Mouse (Mus musculus) lung, embryonic 16.5 days (tissue): ENCODE measurements at regions not wholly inside any gene's neighbourhood (a gene's known extent, or its start where the extent isn't known, plus 50 kb on each side); places are given as distances from the start of the nearest gene placed in this dataset.

Experiments used
- ATAC-seq: fragments of 200-750 bp; cut with Nextera tagmentation; 2 replicates; pipeline ENCODE4 v1.8.0; 2017; ENCODE audit warnings: low read depth, mild to moderate bottlenecking, moderate library complexity
- H3K27ac ChIP-seq: fragments of 300-500 bp; sonication (generic); 2 replicates; pipeline ENCODE4 v1.5.1; 2014; ENCODE audit warnings: mild to moderate bottlenecking, control low read depth, low read length
- H3K27me3 ChIP-seq: fragments of 300-500 bp; sonication (generic); 2 replicates; pipeline ENCODE4 v1.6.1; 2014; ENCODE audit warnings: low read depth, low read length, mixed read lengths; ENCODE audit not compliant: control insufficient read depth, insufficient read depth
- H3K36me3 ChIP-seq: fragments of 300-500 bp; sonication (generic); 2 replicates; pipeline ENCODE4 v1.6.1; 2014; ENCODE audit warnings: low read length; ENCODE audit not compliant: control insufficient read depth, insufficient read depth
- H3K4me1 ChIP-seq: fragments of 300-500 bp; sonication (generic); replicated peaks from 2 replicates; pipeline ENCODE4 v1.6.1; 2014; ENCODE audit warnings: low read length, mixed read lengths; ENCODE audit not compliant: control insufficient read depth, insufficient read depth
- H3K4me2 ChIP-seq: fragments of 300-500 bp; sonication (generic); 2 replicates; pipeline ENCODE4 v1.6.1; 2014; ENCODE audit warnings: low read depth, low read length, control low read depth
- H3K4me3 ChIP-seq: fragments of 300-500 bp; sonication (generic); 2 replicates; pipeline ENCODE4 v1.5.1; 2014; ENCODE audit warnings: mild to moderate bottlenecking, low read length, control low read depth
- H3K9ac ChIP-seq: fragments of 300-500 bp; sonication (generic); 2 replicates; pipeline ENCODE4 v1.6.1; 2014; ENCODE audit warnings: low read length, control low read depth
- H3K9me3 ChIP-seq: fragments of 300-500 bp; sonication (generic); 2 replicates; pipeline ENCODE4 v1.6.1; 2016; ENCODE audit warnings: low read length; ENCODE audit not compliant: control insufficient read depth
- WGBS: fragments of 180-500 bp; shearing (Covaris S2); extraction: QIAGEN DNeasy Blood & Tissue Kit; methylation state at CpG from one replicate; pipeline ENCODE4 v1.1.7; 2014; 5-methylcytosine and 5-hydroxymethylcytosine counted together

GRCm38 (mm10) chr3:39388491-39388890 lies 501.8 kb downstream of the Fat4 start:
- WGBS: 23% methylated on average over 1 of the region's 1 CpGs
- no peak for ATAC-seq

GRCm38 (mm10) chr3:39390442-39390841 lies 503.7 kb downstream of the Fat4 start:
- Histone ChIP-seq H3K4me2 (no peak overlapping the region), H3K9ac (no peak overlapping the region), H3K4me1 (no peaks in the 10 kb centered on the region), H3K27ac (no peak overlapping the region), H3K27me3 (no peaks in the 10 kb centered on the region), H3K4me3 (no peak overlapping the region), H3K9me3 (no peaks in the 10 kb centered on the region), H3K36me3 (no peaks in the 10 kb centered on the region)
- WGBS: 38% methylated on average over 9 of the region's 9 CpGs
- no peak for ATAC-seq

More at GRCm38 (mm10) chr3:39388491-39388890, 501.8 kb downstream of the Fat4 start:
- Histone ChIP-seq H3K36me3 (no peaks in the 10 kb centered on the region), H3K4me1 (no peaks in the 10 kb centered on the region), H3K9me3 (no peaks in the 10 kb centered on the region), H3K9ac (no peak overlapping the region), H3K27me3 (no peaks in the 10 kb centered on the region), H3K4me3 (no peak overlapping the region), H3K27ac (no peak overlapping the region), H3K4me2 (no peak overlapping the region)

- Histone ChIP-seq H3K27ac (no peak overlapping the region), H3K36me3 (no peaks in the 10 kb centered on the region), H3K4me3 (no peak overlapping the region), H3K27me3 (no peaks in the 10 kb centered on the region), H3K9me3 (no peaks in the 10 kb centered on the region), H3K4me2 (no peak overlapping the region), H3K9ac (no peak overlapping the region), H3K4me1 (no peaks in the 10 kb centered on the region)
- WGBS: 67% methylated on average over 2 of the region's 2 CpGs
- no peak for ATAC-seq
Observed at GRCm38 (mm10) chr3:39392053-39392452, 505.3 kb downstream of the Fat4 start.

GRCm38 (mm10) chr3:39396672-39397071 lies 509.9 kb downstream of the Fat4 start:
- no peak overlapping the region for H3K4me2 ChIP-seq
- no peaks in the 10 kb centered on the region for H3K27me3 ChIP-seq
- no peak for ATAC-seq
- no peaks in the 10 kb centered on the region for H3K4me1 ChIP-seq
- H3K4me3 ChIP-seq: no peak overlapping the region
- H3K9ac ChIP-seq: no peak overlapping the region
- no peaks in the 10 kb centered on the region for H3K9me3 ChIP-seq
- no peaks in the 10 kb centered on the region for H3K36me3 ChIP-seq
- no peak overlapping the region for H3K27ac ChIP-seq

GRCm38 (mm10) chr3:39397255-39397654 lies 510.5 kb downstream of the Fat4 start:
- H3K4me2 ChIP-seq: no peak overlapping the region

DNA sequence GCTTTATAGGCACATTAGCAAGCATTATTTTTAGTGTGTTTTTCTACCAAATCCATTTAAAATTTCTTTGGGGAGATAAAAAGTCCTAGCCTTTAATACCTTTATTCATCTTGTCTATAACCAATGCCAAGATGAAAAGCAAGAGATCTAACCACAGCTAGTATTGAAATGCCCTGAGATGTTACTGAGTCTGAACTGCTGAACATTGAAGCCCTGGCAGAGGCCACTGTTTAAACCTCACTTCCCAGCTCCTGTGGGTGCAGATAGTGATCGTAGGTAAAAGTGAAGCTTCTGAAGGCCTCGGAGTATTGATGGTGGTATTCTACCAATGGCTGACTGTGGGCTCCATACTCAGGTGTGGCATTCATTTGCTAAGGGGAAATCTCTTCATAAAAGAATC lies 510.9 kb downstream of the Fat4 start:
- no peak overlapping the region for H3K27ac ChIP-seq
- no peak overlapping the region for H3K4me2 ChIP-seq
- H3K27me3 ChIP-seq: no peaks in the 10 kb centered on the region
- ATAC-seq: no peak
- H3K9me3 ChIP-seq: no peaks in the 10 kb centered on the region
- H3K9ac ChIP-seq: no peak overlapping the region
- no peaks in the 10 kb centered on the region for H3K36me3 ChIP-seq
- WGBS: 93% methylated on average over 2 of the region's 2 CpGs
- H3K4me3 ChIP-seq: no peak overlapping the region
- no peaks in the 10 kb centered on the region for H3K4me1 ChIP-seq

More at GRCm38 (mm10) chr3:39397255-39397654, 510.5 kb downstream of the Fat4 start:
- no peak for ATAC-seq
- no peak overlapping the region for H3K4me3 ChIP-seq
- no peaks in the 10 kb centered on the region for H3K36me3 ChIP-seq
- no peaks in the 10 kb centered on the region for H3K9me3 ChIP-seq
- H3K9ac ChIP-seq: no peak overlapping the region
- H3K4me1 ChIP-seq: no peaks in the 10 kb centered on the region
- no peak overlapping the region for H3K27ac ChIP-seq
- 62% methylated on average over 3 of the region's 3 CpGs for WGBS
- no peaks in the 10 kb centered on the region for H3K27me3 ChIP-seq

- H3K4me1 ChIP-seq: no peaks in the 10 kb centered on the region
- no peak overlapping the region for H3K4me2 ChIP-seq
- H3K9me3 ChIP-seq: no peaks in the 10 kb centered on the region
- H3K27ac ChIP-seq: no peak overlapping the region
- H3K4me3 ChIP-seq: no peak overlapping the region
- no peaks in the 10 kb centered on the region for H3K27me3 ChIP-seq
- no peaks in the 10 kb centered on the region for H3K36me3 ChIP-seq
- H3K9ac ChIP-seq: no peak overlapping the region
- ATAC-seq: no peak
- 75% methylated on average over 5 of the region's 5 CpGs for WGBS
Observed at GRCm38 (mm10) chr3:39424778-39425642, 538.3 kb downstream of the Fat4 start.

- ATAC-seq: no peak
Observed at GRCm38 (mm10) chr3:39425643-39426016, 538.9 kb downstream of the Fat4 start.

DNA sequence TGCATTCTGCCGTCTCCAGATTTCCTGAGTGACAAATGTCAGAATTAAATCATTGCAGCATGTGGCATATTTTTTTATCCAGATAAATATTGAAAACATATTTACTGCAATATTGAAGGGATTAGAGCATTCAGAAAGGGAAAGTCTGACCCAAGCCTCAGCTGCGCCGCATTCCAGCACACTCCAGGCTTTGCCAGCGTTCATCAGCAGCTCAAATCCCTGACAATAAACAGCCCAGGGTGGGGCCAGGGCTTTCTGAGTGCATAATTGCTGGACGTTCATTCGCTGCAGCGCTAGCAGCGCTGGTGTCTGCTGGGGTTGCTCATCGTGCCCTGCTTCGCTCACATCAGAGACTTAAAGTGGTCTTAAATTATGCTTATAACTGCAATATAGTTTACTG lies 556.6 kb downstream of the Fat4 start:
- 69% methylated on average over 10 of the region's 10 CpGs for WGBS
- ATAC-seq: peak; percentile 51

More at GRCm38 (mm10) chr3:39425643-39426016, 538.9 kb downstream of the Fat4 start:
- H3K9me3 ChIP-seq: no peaks in the 10 kb centered on the region
- no peak overlapping the region for H3K4me3 ChIP-seq
- no peak overlapping the region for H3K27ac ChIP-seq
- no peak overlapping the region for H3K9ac ChIP-seq
- H3K4me2 ChIP-seq: no peak overlapping the region
- no peaks in the 10 kb centered on the region for H3K36me3 ChIP-seq
- WGBS: 67% methylated on average over 2 of the region's 2 CpGs
- no peaks in the 10 kb centered on the region for H3K27me3 ChIP-seq
- H3K4me1 ChIP-seq: no peaks in the 10 kb centered on the region

More for the DNA sequence above, 556.6 kb downstream of the Fat4 start:
- H3K4me1 ChIP-seq: no peaks in the 10 kb centered on the region
- H3K36me3 ChIP-seq: no peaks in the 10 kb centered on the region
- no peak overlapping the region for H3K4me3 ChIP-seq
- H3K9me3 ChIP-seq: no peaks in the 10 kb centered on the region
- H3K27me3 ChIP-seq: no peaks in the 10 kb centered on the region
- no peak overlapping the region for H3K9ac ChIP-seq
- no peak overlapping the region for H3K4me2 ChIP-seq
- H3K27ac ChIP-seq: no peak overlapping the region
